Mouse (Mus musculus) hindbrain, postnatal 0 days (tissue): ENCODE results near the gene Speg. TPM values are rescaled to one million over a fixed set of nuclear protein-coding genes. Genes with fewer than 3 reads are reported as not detected.

ENCODE experiments used
- ATAC-seq: fragments of 200-750 bp; cut with Nextera tagmentation; 2 replicates; pipeline ENCODE4 v1.8.0; 2017; ENCODE audit warnings: mild to moderate bottlenecking, moderate TSS enrichment, moderate library complexity
- DNase-seq: peaks from one replicate; pipeline ENCODE4 v3.0.0-alpha.2; 2015; ENCODE audit warnings: low spot score
- H3K27ac ChIP-seq: fragments of 300-500 bp; sonication (generic); 2 replicates; pipeline ENCODE4 v1.5.1; 2014; ENCODE audit warnings: mild to moderate bottlenecking
- H3K27me3 ChIP-seq: fragments of 300-500 bp; sonication (generic); 2 replicates; pipeline ENCODE4 v1.6.1; 2014; ENCODE audit warnings: low read length, mixed read lengths; ENCODE audit not compliant: insufficient read depth
- H3K36me3 ChIP-seq: fragments of 300-500 bp; sonication (generic); 2 replicates; pipeline ENCODE4 v1.6.1; 2014; ENCODE audit warnings: low read length, mixed read lengths; ENCODE audit not compliant: insufficient read depth
- H3K4me1 ChIP-seq: fragments of 300-500 bp; sonication (generic); 2 replicates; pipeline ENCODE4 v1.6.1; 2014; ENCODE audit warnings: antibody characterized with exemption, low read length, mixed read lengths; ENCODE audit not compliant: insufficient read depth
- H3K4me2 ChIP-seq: fragments of 300-500 bp; sonication (generic); 2 replicates; pipeline ENCODE4 v1.6.1; 2014; ENCODE audit warnings: low read depth, mild to moderate bottlenecking, low read length, moderate library complexity, mixed read lengths
- H3K4me3 ChIP-seq: fragments of 300-500 bp; sonication (generic); 2 replicates; pipeline ENCODE4 v1.5.1; 2014; ENCODE audit warnings: low read length
- H3K9ac ChIP-seq: fragments of 300-500 bp; sonication (generic); replicated peaks from 2 replicates; pipeline ENCODE4 v1.6.1; 2014; ENCODE audit warnings: mild to moderate bottlenecking, low read length, moderate library complexity, mixed read lengths
- H3K9me3 ChIP-seq: fragments of 300-500 bp; sonication (generic); 2 replicates; pipeline ENCODE4 v1.6.1; 2016; ENCODE audit warnings: low read length, mixed read lengths
- CTCF ChIP-seq: IDR thresholded peaks from 2 replicates; pipeline ENCODE4 v1.5.1; 2016; ENCODE audit warnings: antibody characterized with exemption, control low read depth, low read depth
- WGBS: fragments of 180-500 bp; shearing (Covaris S2); extraction: QIAGEN DNeasy Blood & Tissue Kit; methylation state at CpG from one replicate; pipeline ENCODE4 v1.1.7; 2014; 5-methylcytosine and 5-hydroxymethylcytosine counted together
- polyA plus RNA-seq: library from polyadenylated mRNA; unstranded; fragments of >200 nt; fragmentation: Nextera tagmentation; extraction: Ambion mirVana; gene quantifications from 2 replicates; pipeline ENCODE4 v1.2.1, GENCODE M21; 2015
- total RNA-seq: library from RNA; depleted of rRNA; stranded (reverse); fragments of >200 nt; gene quantifications from 2 replicates; pipeline ENCODE4 v1.2.3, GENCODE M21; 2014

Speg gene
- total and polyA plus RNA-seq, 2 experiments from 2014 or later, result 19.9 to 50.4 TPM

- Histone ChIP-seq H3K4me1 (peaks cover 52% of the 10 kb centered on the region), H3K4me2 (0 out of 2 replicates have a peak overlapping the region, but pooled peaks have one; percentile 0), H3K36me3 (no peaks in the 10 kb centered on the region), H3K9me3 (no peaks in the 10 kb centered on the region), H3K27ac (no peak overlapping the region), H3K9ac (no peak overlapping the region), H3K27me3 (peaks cover 22% of the 10 kb centered on the region), H3K4me3 (no peak overlapping the region)
- ATAC-seq (peak; percentile 2; the same call in 1 of the 2 replicates), DNase-seq (no peak)
- WGBS, result 14% methylated on average over 8 of the region's 9 CpGs
- TF ChIP-seq CTCF, result no peak
Observed at GRCm38 (mm10) chr1:75445141-75445701, 70.1 kb downstream of the Speg start.

GRCm38 (mm10) chr1:75445751-75446611 lies 70.9 kb downstream of the Speg start:
- Histone ChIP-seq H3K4me1 (peaks cover 55% of the 10 kb centered on the region), H3K27me3 (peaks cover 22% of the 10 kb centered on the region), H3K36me3 (no peaks in the 10 kb centered on the region), H3K27ac (no peak overlapping the region), H3K4me3 (no peak overlapping the region), H3K9me3 (no peaks in the 10 kb centered on the region), H3K4me2 (peak overlapping the region; percentile 34), H3K9ac (no peak overlapping the region)
- 1% methylated on average over 22 of the region's 22 CpGs for WGBS
- ATAC-seq (peak; percentile 46; the same call in 1 of the 2 replicates), DNase-seq (peak; percentile 83)
- peak; percentile 93 for TF ChIP-seq CTCF

GRCm38 (mm10) chr1:75446656-75447055 lies 71.6 kb downstream of the Speg start:
- no peak overlapping the region for H3K9ac ChIP-seq
- no peak overlapping the region for H3K27ac ChIP-seq
- TF ChIP-seq CTCF, result no peak
- 12% methylated on average over 20 of the region's 20 CpGs for WGBS
- no peak for ATAC-seq
- H3K4me1 ChIP-seq, result peaks cover 55% of the 10 kb centered on the region
- H3K4me3 ChIP-seq, result no peak overlapping the region
- H3K36me3 ChIP-seq, result no peaks in the 10 kb centered on the region
- no peaks in the 10 kb centered on the region for H3K9me3 ChIP-seq
- no peak for DNase-seq
- H3K27me3 ChIP-seq, result peaks cover 22% of the 10 kb centered on the region
- peak overlapping the region; percentile 33; the same call in 1 of the 2 replicates for H3K4me2 ChIP-seq

- H3K36me3 ChIP-seq, result no peaks in the 10 kb centered on the region
- H3K27ac ChIP-seq, result no peak overlapping the region
- ATAC-seq (0 out of 2 replicates have a peak, but pooled peaks have one; percentile 0), DNase-seq (peak; percentile 48)
- no peaks in the 10 kb centered on the region for H3K9me3 ChIP-seq
- no peak overlapping the region for H3K9ac ChIP-seq
- peaks cover 22% of the 10 kb centered on the region for H3K27me3 ChIP-seq
- peak overlapping the region; percentile 33 for H3K4me2 ChIP-seq
- 8% methylated on average over 10 of the region's 10 CpGs for WGBS
- no peak for TF ChIP-seq CTCF
- no peak overlapping the region for H3K4me3 ChIP-seq
- peaks cover 51% of the 10 kb centered on the region for H3K4me1 ChIP-seq
Observed at GRCm38 (mm10) chr1:75447265-75448051, 72.4 kb downstream of the Speg start.

GRCm38 (mm10) chr1:75448052-75448431 lies 72.9 kb downstream of the Speg start:
- Histone ChIP-seq H3K36me3 (no peaks in the 10 kb centered on the region), H3K4me1 (peaks cover 46% of the 10 kb centered on the region), H3K9me3 (no peaks in the 10 kb centered on the region), H3K4me3 (no peak overlapping the region), H3K27me3 (peaks cover 22% of the 10 kb centered on the region), H3K4me2 (peak overlapping the region; percentile 33), H3K27ac (no peak overlapping the region), H3K9ac (no peak overlapping the region)
- DNase-seq, result no peak
- TF ChIP-seq CTCF, result no peak
- no peak for ATAC-seq
- WGBS, result 7% methylated on average over 7 of the region's 7 CpGs

GRCm38 (mm10) chr1:75448937-75449336 lies 73.8 kb downstream of the Speg start:
- WGBS, result 5% methylated on average over 13 of the region's 14 CpGs
- no peak for TF ChIP-seq CTCF

More at GRCm38 (mm10) chr1:75448937-75449336, 73.8 kb downstream of the Speg start:
- no peak for DNase-seq
- no peaks in the 10 kb centered on the region for H3K36me3 ChIP-seq
- H3K4me1 ChIP-seq, result peaks cover 38% of the 10 kb centered on the region
- no peak overlapping the region for H3K9ac ChIP-seq
- H3K9me3 ChIP-seq, result no peaks in the 10 kb centered on the region
- peaks cover 22% of the 10 kb centered on the region for H3K27me3 ChIP-seq
- H3K27ac ChIP-seq, result no peak overlapping the region
- H3K4me3 ChIP-seq, result no peak overlapping the region
- no peak for ATAC-seq
- H3K4me2 ChIP-seq, result peak overlapping the region; percentile 66
